ENCODE assay signal across 22 mouse cellular contexts in the genomic region with DNA sequence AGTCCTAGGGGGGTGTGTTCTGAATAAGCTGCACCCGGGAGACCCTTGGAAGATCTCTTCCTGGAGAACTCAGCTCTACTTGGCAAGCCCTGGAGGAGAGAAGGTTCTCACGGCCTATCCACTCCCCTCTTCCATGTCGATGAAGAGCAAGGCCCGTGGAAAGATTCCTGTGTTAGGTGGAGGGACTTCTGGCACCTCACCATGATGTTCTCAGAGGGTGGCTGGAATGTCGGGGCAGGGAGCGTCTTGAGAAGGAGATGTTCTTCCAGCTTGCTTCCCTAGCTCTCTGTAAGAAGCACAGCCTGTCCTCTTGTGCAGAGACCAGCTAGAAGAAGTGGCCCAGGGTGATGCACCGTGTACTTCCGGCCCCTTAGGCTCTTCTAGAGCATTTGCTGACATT.
DNase-seq lines count a peak whose midpoint lies in the region; ATAC-seq and TF ChIP-seq lines count a peak whose summit lies in the region.
"Had no signal": no experiment of that assay in that cellular context is flagged by ENCODE, and none has a peak within 500 bp of the region (broad histone marks: within the 10 kb centered on the region; RNA-seq: fewer than 3 reads in every experiment).

No protein-coding gene starts in this region.

- peak; percentile 72 for DNase-seq in gastrocnemius, adult 18-20 months (ENCODE audit: low spot score)
- DNase-seq in gastrocnemius, postnatal 14 days, result no peak
- DNase-seq in heart, adult 11 months, result peak; percentile 95
- no peak for DNase-seq in heart, postnatal 10 days
- DNase-seq in skeletal muscle tissue, adult 2 months (ENCODE audit: low read depth, low spot score), result peak; percentile 68
- no peak for DNase-seq in adrenal gland, adult 2 months
- DNase-seq: adrenal gland, postnatal 10 days; adrenal gland, postnatal 36 days; cerebellum, postnatal 25 days; forebrain, postnatal 0 days; heart, adult 2 months had no signal

- 68% methylated on average over 8 of the region's 8 CpGs for WGBS in olfactory bulb, adult 2 months

- peaks cover 8% of the 10 kb centered on the region for H3K4me1 ChIP-seq in olfactory bulb, adult 2 months (ENCODE audit: control insufficient read depth, insufficient read depth, low read length)
- H3K4me1 ChIP-seq: embryonic facial prominence, embryonic 12.5 days; embryonic facial prominence, embryonic 15.5 days; hindbrain, embryonic 12.5 days; hindbrain, embryonic 15.5 days had no signal

- intact Hi-C loops in gastrocnemius, postnatal 14 days (cut with DNase I; ENCODE audit: low total_unique reads), result no loop called here
- intact Hi-C loops in heart, postnatal 10 days (cut with DNase I), result no loop called here

- TF ChIP-seq POLR2A in olfactory bulb, adult 2 months (IDR thresholded peaks at IDR 0.05; ENCODE audit: insufficient read depth, low read depth, low read length), result no peak

- no peak for ATAC-seq in granulocyte monocyte progenitor cell, adult 5-6 weeks (replicated peaks; ENCODE audit: poor library complexity, severe bottlenecking)
- ATAC-seq: CD4-positive, CD25-positive, alpha-beta regulatory T cell, adult 4 months; forebrain, embryonic 14.5 days; forebrain, postnatal 0 days; intestine, postnatal 0 days had no signal

- TF ChIP-seq CTCF in olfactory bulb, adult 2 months (IDR thresholded peaks at IDR 0.05; ENCODE audit: insufficient read depth, low read depth, low read length), result no peak

- peak overlapping the region; percentile 19 for H3K27ac ChIP-seq in olfactory bulb, adult 2 months (ENCODE audit: insufficient read depth, low read depth, low read length)
- H3K27ac ChIP-seq: embryonic facial prominence, embryonic 12.5 days; embryonic facial prominence, embryonic 15.5 days; heart, adult 2 months; heart, embryonic 10.5 days; heart, embryonic 13.5 days; hindbrain, embryonic 12.5 days; hindbrain, embryonic 15.5 days had no signal

- H3K4me3 ChIP-seq in olfactory bulb, adult 2 months (ENCODE audit: insufficient read depth, low read depth, low read length), result no peak overlapping the region
- H3K4me3 ChIP-seq: embryonic facial prominence, embryonic 12.5 days; embryonic facial prominence, embryonic 15.5 days; heart, adult 2 months; heart, embryonic 10.5 days; heart, embryonic 13.5 days; hindbrain, embryonic 12.5 days; hindbrain, embryonic 15.5 days had no signal

Comparison
In these comparisons a context has a peak if more than half of its experiments do, and no peak if none do; other contexts are left out.
1. DNase-seq: peak in gastrocnemius, adult 18-20 months (single experiment), heart, adult 11 months (single experiment) and skeletal muscle tissue, adult 2 months (single experiment); none in gastrocnemius, postnatal 14 days (single experiment), heart, postnatal 10 days (0 of 2) and adrenal gland, adult 2 months (single experiment).